Mouse (Mus musculus): Measurements from ENCODE around the gene Thpo.
A peak's percentile ranks its signal among the peaks of the same experiment; 100 is the strongest.

DNA sequence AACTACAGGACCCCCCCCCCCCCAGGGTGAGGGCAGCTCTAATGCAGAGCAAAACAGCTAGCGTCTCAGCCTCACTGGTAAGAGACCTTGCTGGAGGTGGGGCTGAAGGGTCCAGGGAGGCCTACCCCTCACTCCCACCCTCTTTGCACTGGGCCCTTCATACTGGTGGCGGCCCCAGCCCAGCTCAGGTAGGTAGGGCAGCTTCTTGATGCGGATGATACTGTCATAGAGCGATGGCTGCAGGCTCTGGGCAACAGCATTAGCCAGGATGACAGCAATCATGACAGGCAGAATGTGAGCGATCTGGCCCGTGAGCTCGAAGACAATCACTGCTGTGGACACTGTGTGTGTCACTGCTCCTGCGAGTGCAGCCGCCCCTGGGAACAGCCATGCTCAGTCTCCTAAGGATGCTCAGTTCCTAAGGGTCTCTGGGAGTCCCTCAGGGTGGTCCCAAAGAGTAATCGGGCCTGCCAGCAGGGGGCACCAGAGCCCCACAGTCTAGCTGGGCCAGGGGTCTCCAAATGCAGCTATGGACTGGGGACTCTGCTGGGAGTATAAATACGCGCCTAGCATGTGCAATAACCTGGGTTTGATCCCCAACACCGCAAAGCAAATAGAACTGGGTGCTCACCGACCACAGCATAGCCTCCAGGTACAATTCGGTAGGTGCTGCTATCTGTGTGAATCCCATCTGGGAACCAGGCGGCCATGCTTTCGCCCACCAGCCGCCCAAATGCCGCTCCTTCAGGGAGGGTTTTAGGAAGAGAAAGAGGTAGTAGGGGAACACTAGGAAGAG is 25.2 kb downstream of the Thpo start:
- TF ChIP-seq CTCF (IDR thresholded peaks at IDR 0.05; ENCODE audit: borderline replicate concordance, control insufficient read depth, extremely low read depth, insufficient read depth, low read length, poor library complexity) (peak; percentile 96), POLR2A (IDR thresholded peaks at IDR 0.05; ENCODE audit: control insufficient read depth, extremely low read depth, insufficient read depth, low read length, poor library complexity) (no peak)

Measured in thymus, adult 2 months (tissue).